Mouse (Mus musculus) myocyte (in vitro differentiated cells): ENCODE measurements around the gene Mif. TPM values are rescaled to one million over a fixed set of nuclear protein-coding genes. Genes with fewer than 3 reads are reported as not detected.

Source experiments
- H3K27me3 ChIP-seq: one replicate; pipeline ENCODE4 v1.6.1; 2011; ENCODE audit not compliant: control insufficient read depth, insufficient read depth, insufficient read length
- H3K36me3 ChIP-seq: one replicate; pipeline ENCODE4 v1.6.1; 2011; ENCODE audit not compliant: control insufficient read depth, insufficient read depth
- H3K4me2 ChIP-seq: one replicate; pipeline ENCODE4 v1.6.1; 2011; ENCODE audit warnings: low read depth, control low read depth
- H3K4me3 ChIP-seq: one replicate; pipeline ENCODE4 v1.5.1; 2011; ENCODE audit warnings: mild to moderate bottlenecking, control low read depth, moderate library complexity
- H3K79me2 ChIP-seq: one replicate; pipeline ENCODE4 v1.6.1; 2011; ENCODE audit not compliant: control insufficient read depth, insufficient read depth
- H3ac ChIP-seq: one replicate; pipeline ENCODE4 v1.6.1; 2011; ENCODE audit not compliant: control insufficient read depth, insufficient read length
- CEBPB ChIP-seq: IDR thresholded peaks from 2 replicates; pipeline ENCODE4 v1.6.1; 2011; ENCODE audit warnings: mild to moderate bottlenecking, moderate library complexity; ENCODE audit not compliant: poor library complexity, insufficient read depth, severe bottlenecking
- E2F4 ChIP-seq: IDR thresholded peaks from one replicate; pipeline ENCODE4 v1.6.1; 2011; ENCODE audit warnings: mild to moderate bottlenecking, control low read depth, moderate library complexity; ENCODE audit not compliant: insufficient read depth
- MAX ChIP-seq: IDR thresholded peaks from one replicate; pipeline ENCODE4 v1.6.1; 2011; ENCODE audit warnings: low read depth, mild to moderate bottlenecking, control low read depth
- MYOD1 ChIP-seq, 3 experiments: IDR thresholded peaks; one replicate each; pipeline ENCODE4 v1.6.1; 2011; ENCODE audit warnings: control low read depth in 2 of 3, low read depth in 2 of 3, mild to moderate bottlenecking in 2 of 3, moderate library complexity in 1 of 3; ENCODE audit not compliant: insufficient read length in 2 of 3, control insufficient read depth in 1 of 3
- MYOG ChIP-seq, 3 experiments: IDR thresholded peaks; one replicate each; pipeline ENCODE4 v1.6.1; 2011; ENCODE audit warnings: control low read depth in 2 of 3, low read depth in 2 of 3, mild to moderate bottlenecking in 2 of 3; ENCODE audit not compliant: insufficient read length in 2 of 3, control insufficient read depth in 1 of 3, insufficient read depth in 1 of 3
- POLR2A ChIP-seq: IDR thresholded peaks from one replicate; pipeline ENCODE4 v1.6.1; 2011; ENCODE audit warnings: low read depth, mild to moderate bottlenecking, control low read depth, moderate library complexity; ENCODE audit not compliant: insufficient read length
- POLR2AphosphoS2 ChIP-seq: IDR thresholded peaks from one replicate; pipeline ENCODE4 v1.6.1; 2011; ENCODE audit warnings: low read depth, control low read depth; ENCODE audit not compliant: insufficient read length
- REST ChIP-seq: IDR thresholded peaks from one replicate; pipeline ENCODE4 v1.6.1; 2011; ENCODE audit warnings: mild to moderate bottlenecking, control low read depth, moderate library complexity; ENCODE audit not compliant: insufficient read depth, insufficient read length
- SRF ChIP-seq: IDR thresholded peaks from one replicate; pipeline ENCODE4 v1.6.1; 2011; ENCODE audit warnings: low read depth; ENCODE audit not compliant: control insufficient read depth, insufficient read length
- TCF12 ChIP-seq: IDR thresholded peaks from one replicate; pipeline ENCODE4 v1.6.1; 2011; ENCODE audit warnings: mild to moderate bottlenecking, control low read depth; ENCODE audit not compliant: poor library complexity, insufficient read depth, severe bottlenecking
- TCF3 ChIP-seq: IDR thresholded peaks from one replicate; pipeline ENCODE4 v1.6.1; 2011; ENCODE audit warnings: low read depth, control low read depth; ENCODE audit not compliant: insufficient read length
- USF1 ChIP-seq: IDR thresholded peaks from one replicate; pipeline ENCODE4 v1.6.1; 2011; ENCODE audit warnings: low read depth, mild to moderate bottlenecking, control low read depth, moderate library complexity
- polyA plus RNA-seq: library from polyadenylated mRNA; unstranded; fragments of >200 nt; fragmentation: generic; extraction: Trizol; gene quantifications from one replicate; pipeline ENCODE4 v1.2.1, GENCODE M21; 2012; ENCODE audit warnings: missing spikeins

Gene Mif
- polyA plus RNA-seq, 1 experiment, result 3,517 TPM

DNA sequence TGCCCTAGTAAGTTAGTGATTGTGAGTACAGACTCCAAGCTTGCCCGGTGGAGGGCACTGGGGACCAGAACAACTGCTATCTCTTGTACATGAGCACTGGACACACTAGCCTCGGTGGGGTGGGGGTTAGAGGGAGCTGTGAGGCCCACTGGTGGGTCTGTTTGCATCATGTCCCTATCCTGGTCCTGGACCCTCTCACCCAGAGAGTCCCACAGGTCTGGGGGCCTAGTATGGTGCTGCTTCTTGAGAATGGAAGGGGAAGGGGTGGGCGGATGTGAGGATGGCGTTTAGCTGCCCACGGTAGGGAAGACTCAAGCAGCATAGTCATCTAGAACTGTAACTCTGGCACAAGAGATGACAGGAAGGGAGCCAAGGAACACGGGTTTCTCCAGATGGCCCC is 5.2 kb downstream of the Mif start:
- Histone ChIP-seq H3K4me2 (no peak overlapping the region), H3K36me3 (peaks cover 10% of the 10 kb centered on the region), H3K27me3 (no peaks in the 10 kb centered on the region), H3ac (no peak overlapping the region), H3K4me3 (no peak overlapping the region), H3K79me2 (peaks cover 14% of the 10 kb centered on the region)
- peak; percentile 27 for TF ChIP-seq POLR2AphosphoS2
- TF ChIP-seq TCF12, result no peak

DNA sequence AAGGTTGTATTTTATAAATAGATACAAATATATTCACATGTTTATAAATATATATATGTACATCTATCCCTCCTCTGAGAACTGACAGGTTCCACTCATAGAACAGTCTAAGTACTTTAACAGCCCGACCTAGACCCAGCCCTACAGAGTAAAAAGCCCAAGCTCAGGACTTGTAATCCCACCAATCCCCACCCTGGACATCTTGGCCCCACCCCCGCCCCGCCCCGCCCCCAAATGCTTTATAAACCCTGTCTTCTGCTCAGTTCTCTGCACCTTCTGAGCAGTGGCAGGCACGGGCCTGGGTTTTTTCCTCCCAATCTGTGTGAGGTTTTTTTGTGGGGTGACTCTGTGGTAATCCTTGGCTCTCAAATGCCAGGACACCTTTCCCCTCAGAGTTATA is 5.9 kb downstream of the Mif start:
- TF ChIP-seq TCF12, result no peak
- no peak for TF ChIP-seq TCF3
- TF ChIP-seq MAX, result no peak
- no peak for TF ChIP-seq REST
- no peak for TF ChIP-seq POLR2A
- no peak for TF ChIP-seq SRF
- no peak for TF ChIP-seq CEBPB
- no peak for TF ChIP-seq POLR2AphosphoS2
- TF ChIP-seq E2F4, result no peak
- TF ChIP-seq USF1, result no peak
- no peak for TF ChIP-seq MYOD1 (IDR thresholded peaks at IDR 0.05; ENCODE audit: control insufficient read depth in 1 of 3, insufficient read length in 2 of 3, low read depth in 2 of 3)
- TF ChIP-seq MYOG (IDR thresholded peaks at IDR 0.05; ENCODE audit: control insufficient read depth in 1 of 3, insufficient read depth in 1 of 3, insufficient read length in 2 of 3, low read depth in 2 of 3), result no peak
- Histone ChIP-seq H3ac (no peak overlapping the region), H3K4me2 (no peak overlapping the region), H3K27me3 (no peaks in the 10 kb centered on the region), H3K4me3 (no peak overlapping the region), H3K36me3 (peaks cover 10% of the 10 kb centered on the region), H3K79me2 (peaks cover 11% of the 10 kb centered on the region)

DNA sequence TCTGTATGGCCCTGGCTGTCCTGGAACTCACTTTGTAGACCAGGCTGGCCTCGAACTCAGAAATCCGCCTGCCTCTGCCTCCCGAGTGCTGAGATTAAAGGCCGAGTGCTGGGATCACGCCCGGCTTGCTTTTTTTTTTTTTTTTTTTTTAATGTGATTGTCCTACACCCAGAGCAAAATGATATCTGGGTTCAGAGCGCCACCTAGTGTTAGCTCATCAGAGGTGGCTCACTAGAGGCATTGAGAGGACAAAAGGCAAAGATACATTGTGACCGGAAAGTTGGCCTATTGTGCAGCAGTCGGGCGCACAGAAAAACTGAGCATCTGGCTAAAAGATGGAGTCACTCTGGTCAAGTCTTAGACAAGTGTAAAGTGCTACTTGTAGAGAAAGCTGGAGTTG is 6.6 kb downstream of the Mif start:
- no peaks in the 10 kb centered on the region for H3K27me3 ChIP-seq
- TF ChIP-seq TCF3, result no peak
- TF ChIP-seq TCF12, result no peak
- no peak for TF ChIP-seq E2F4
- TF ChIP-seq MYOG (IDR thresholded peaks at IDR 0.05; ENCODE audit: control insufficient read depth in 1 of 3, insufficient read depth in 1 of 3, insufficient read length in 2 of 3, low read depth in 2 of 3), result no peak
- no peak for TF ChIP-seq MYOD1 (IDR thresholded peaks at IDR 0.05; ENCODE audit: control insufficient read depth in 1 of 3, insufficient read length in 2 of 3, low read depth in 2 of 3)
- TF ChIP-seq POLR2A, result no peak
- TF ChIP-seq REST, result no peak
- TF ChIP-seq POLR2AphosphoS2, result no peak
- no peak for TF ChIP-seq MAX
- no peak for TF ChIP-seq CEBPB
- no peak for TF ChIP-seq USF1
- TF ChIP-seq SRF, result no peak
- H3K36me3 ChIP-seq, result peaks cover 9% of the 10 kb centered on the region
- no peak overlapping the region for H3K4me2 ChIP-seq
- H3K4me3 ChIP-seq, result no peak overlapping the region
- H3ac ChIP-seq, result no peak overlapping the region
- H3K79me2 ChIP-seq, result peaks cover 5% of the 10 kb centered on the region

DNA sequence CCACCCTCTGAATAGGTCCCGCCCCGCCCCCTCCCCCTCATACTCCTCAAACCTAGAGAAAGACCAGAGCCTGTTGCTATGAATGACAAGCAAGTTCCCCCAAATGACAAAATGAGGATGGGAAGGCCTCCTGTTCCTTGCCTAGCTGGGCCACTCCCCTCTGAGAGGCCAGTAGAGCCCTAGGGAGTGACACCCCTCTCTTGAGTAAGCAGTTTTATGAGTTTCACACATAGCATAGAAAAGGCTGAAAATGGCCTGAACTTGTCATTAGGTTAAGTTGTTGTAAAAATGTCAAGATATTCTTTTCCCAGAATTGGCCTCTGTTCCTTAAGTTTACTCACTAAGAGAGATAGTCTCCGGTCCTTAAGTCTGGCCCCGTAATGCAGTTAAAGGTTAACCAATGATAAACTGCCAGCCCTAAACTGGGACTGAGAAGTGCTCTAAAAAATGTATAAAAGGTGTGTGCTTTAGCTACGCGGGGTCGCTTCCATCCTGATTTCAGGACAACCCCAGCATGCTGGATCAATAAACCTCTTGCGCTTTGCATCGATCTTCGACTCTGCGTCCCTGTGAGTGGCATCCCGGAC is 7.4 kb downstream of the Mif start:
- no peak overlapping the region for H3K4me3 ChIP-seq
- H3ac ChIP-seq, result no peak overlapping the region
- H3K4me2 ChIP-seq, result no peak overlapping the region
- H3K27me3 ChIP-seq, result no peaks in the 10 kb centered on the region
- TF ChIP-seq POLR2AphosphoS2, result no peak
- no peak for TF ChIP-seq CEBPB
- TF ChIP-seq USF1, result no peak
- no peak for TF ChIP-seq TCF3
- TF ChIP-seq E2F4, result no peak
- no peak for TF ChIP-seq MYOD1 (IDR thresholded peaks at IDR 0.05; ENCODE audit: control insufficient read depth in 1 of 3, insufficient read length in 2 of 3, low read depth in 2 of 3)
- no peak for TF ChIP-seq MYOG (IDR thresholded peaks at IDR 0.05; ENCODE audit: control insufficient read depth in 1 of 3, insufficient read depth in 1 of 3, insufficient read length in 2 of 3, low read depth in 2 of 3)
- TF ChIP-seq TCF12, result no peak
- TF ChIP-seq MAX, result no peak
- TF ChIP-seq POLR2A, result no peak
- H3K36me3 ChIP-seq, result peaks cover 1% of the 10 kb centered on the region
- no peaks in the 10 kb centered on the region for H3K79me2 ChIP-seq

DNA sequence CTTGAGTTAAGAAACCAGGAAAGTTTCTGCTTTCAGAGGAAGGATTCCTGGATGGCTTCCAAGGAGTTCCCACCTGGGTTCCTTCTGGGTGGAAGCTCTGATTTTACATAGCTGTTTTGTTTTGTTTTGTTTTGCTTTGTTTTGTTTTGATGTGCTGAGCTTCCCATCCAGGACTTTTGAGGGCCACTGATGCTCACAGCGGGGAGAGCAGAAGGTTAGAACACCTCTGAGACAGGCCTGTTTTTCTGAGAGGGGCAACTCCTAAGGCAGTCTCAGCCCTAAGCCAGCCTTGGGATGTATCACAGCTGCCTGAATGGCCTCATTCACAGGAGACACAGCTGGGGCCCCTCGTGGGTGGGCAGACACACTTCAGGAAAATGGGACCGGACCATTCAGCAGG is 8.4 kb downstream of the Mif start:
- H3K79me2 ChIP-seq, result no peaks in the 10 kb centered on the region
- TF ChIP-seq REST (no peak), MAX (no peak)
- no peak overlapping the region for H3ac ChIP-seq
- no peaks in the 10 kb centered on the region for H3K36me3 ChIP-seq
- no peak overlapping the region for H3K4me2 ChIP-seq
- no peaks in the 10 kb centered on the region for H3K27me3 ChIP-seq
- no peak overlapping the region for H3K4me3 ChIP-seq
